Mouse (Mus musculus): ENCODE results near the gene Mob1a. TPM values are rescaled to one million over a fixed set of nuclear protein-coding genes. Genes with fewer than 3 reads are reported as not detected.

Mob1a gene
- polyA plus RNA-seq (2021), result 90.6 TPM

GRCm38 (mm10) chr6:83325525-83326393 is at the start of gene Mob1a, which contains the start of gene Mthfd2:
Gene Mob1a (plus strand): TSS chr6:83326016.
Gene Mthfd2 (minus strand): TSS chr6:83325908.
- peak; percentile 74 for DNase-seq (ENCODE audit: low read depth, low spot score)
- ChIA-PET POLR2A (interaction anchor here (1.2 kb wide), 1 partner anchor 9 kb away, joined by 5 read pairs; no protein-coding TSS in a partner anchor), CTCF (interaction anchor here (0.8 to 1.6 kb wide), 2 partner anchors 9 to 14 kb away, joined by 3 to 5 read pairs; no protein-coding TSS in a partner anchor)
- in situ Hi-C loops (cut with MboI; ENCODE audit: low pct_unique_long_range_greater_than_20kb), result no loop called here
- ATAC-seq, result peak; percentile 99
- H3K27me3 ChIP-seq, result no peaks in the 10 kb centered on the region
- TF ChIP-seq CTCF (IDR thresholded peaks at IDR 0.05), result no peak

- peaks cover 25% of the 10 kb centered on the region for H3K27me3 ChIP-seq
- in situ Hi-C loops (cut with MboI; ENCODE audit: low pct_unique_long_range_greater_than_20kb), result no loop called here
- no peak for DNase-seq (ENCODE audit: low read depth, low spot score)
- CTCF ChIA-PET, result interaction anchor here (1.5 to 1.7 kb wide), 2 partner anchors 12 to 62 kb away, joined by 3 to 9 read pairs; no protein-coding TSS in a partner anchor
- no peak for ATAC-seq
- no peak for TF ChIP-seq CTCF (IDR thresholded peaks at IDR 0.05)
- POLR2A ChIA-PET, result interaction anchor here (0.6 kb wide), 1 partner anchor 29 kb away, joined by 3 read pairs; no protein-coding TSS in a partner anchor
Measured at GRCm38 (mm10) chr6:83277151-83277550, 48.7 kb upstream of the Mob1a start.

- DNase-seq (ENCODE audit: low read depth, low spot score) (no peak), ATAC-seq (no peak)
- in situ Hi-C loops (cut with MboI; ENCODE audit: low pct_unique_long_range_greater_than_20kb), result no loop called here
- TF ChIP-seq CTCF (IDR thresholded peaks at IDR 0.05), result peak; percentile 86
- H3K27me3 ChIP-seq, result peaks cover 32% of the 10 kb centered on the region
- POLR2A ChIA-PET, result no interaction called here
- CTCF ChIA-PET, result interaction anchor here (0.7 to 2.7 kb wide), 10 partner anchors 9 to 117 kb away, joined by 3 to 10 read pairs (median 3); partner anchors contain the start of gene Dctn1
Measured at GRCm38 (mm10) chr6:83278881-83279280, 46.9 kb upstream of the Mob1a start.

DNA sequence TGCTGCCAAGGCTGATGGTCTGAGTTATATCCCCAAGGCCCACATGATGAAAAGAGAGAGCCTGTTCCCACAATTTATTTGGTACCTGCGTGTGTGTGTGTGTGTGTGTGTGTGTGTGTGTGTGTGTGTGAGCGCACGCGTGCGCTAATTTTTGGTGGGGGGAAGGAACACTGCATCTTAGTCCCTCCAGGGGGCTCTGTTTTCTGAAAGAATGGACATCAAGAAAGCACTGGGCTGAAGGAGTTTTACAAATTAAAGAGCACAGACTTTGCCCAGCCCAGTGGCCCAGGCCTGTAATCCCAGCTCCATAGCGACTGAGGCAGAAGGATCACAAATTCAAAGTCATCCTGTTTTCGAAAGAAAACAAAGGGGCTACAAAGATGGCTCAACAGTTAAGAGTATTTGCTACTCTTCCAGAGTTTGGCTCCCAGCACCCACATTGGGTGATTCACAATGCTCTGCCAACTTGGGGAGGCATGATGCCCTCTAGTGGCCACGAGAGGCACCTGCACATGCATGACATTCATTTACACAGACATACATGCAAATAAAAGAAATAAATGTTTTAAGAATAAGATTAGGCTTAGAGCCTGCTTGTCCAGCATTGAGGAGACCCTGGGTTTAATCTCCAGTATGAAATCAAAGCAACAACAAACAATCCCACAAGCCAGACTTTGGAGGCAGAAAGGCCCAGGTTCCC is 45.4 kb upstream of the Mob1a start:
- ChIA-PET CTCF (interaction anchor here (2.7 kb wide), 1 partner anchor 11 kb away, joined by 10 read pairs; no protein-coding TSS in a partner anchor), POLR2A (no interaction called here)
- no peak for DNase-seq (ENCODE audit: low read depth, low spot score)
- in situ Hi-C loops (cut with MboI; ENCODE audit: low pct_unique_long_range_greater_than_20kb), result loop anchor here (10.0 kb wide), 1 partner anchor 286 kb away; no protein-coding TSS in a partner anchor
- peak; percentile 87 for TF ChIP-seq CTCF (IDR thresholded peaks at IDR 0.05)
- no peak for ATAC-seq
- peaks cover 29% of the 10 kb centered on the region for H3K27me3 ChIP-seq

GRCm38 (mm10) chr6:83300447-83301229 is 25.2 kb upstream of the Mob1a start:
- DNase-seq (ENCODE audit: low read depth, low spot score) (no peak), ATAC-seq (no peak)
- in situ Hi-C loops (cut with MboI; ENCODE audit: low pct_unique_long_range_greater_than_20kb), result no loop called here
- TF ChIP-seq CTCF (IDR thresholded peaks at IDR 0.05), result no peak
- CTCF ChIA-PET, result no interaction called here
- POLR2A ChIA-PET, result no interaction called here
- H3K27me3 ChIP-seq, result no peaks in the 10 kb centered on the region

GRCm38 (mm10) chr6:83301294-83301693 is 24.5 kb upstream of the Mob1a start:
- no peaks in the 10 kb centered on the region for H3K27me3 ChIP-seq
- in situ Hi-C loops (cut with MboI; ENCODE audit: low pct_unique_long_range_greater_than_20kb), result no loop called here
- ChIA-PET CTCF (no interaction called here), POLR2A (no interaction called here)
- DNase-seq (ENCODE audit: low read depth, low spot score) (no peak), ATAC-seq (no peak)
- TF ChIP-seq CTCF (IDR thresholded peaks at IDR 0.05), result no peak

DNA sequence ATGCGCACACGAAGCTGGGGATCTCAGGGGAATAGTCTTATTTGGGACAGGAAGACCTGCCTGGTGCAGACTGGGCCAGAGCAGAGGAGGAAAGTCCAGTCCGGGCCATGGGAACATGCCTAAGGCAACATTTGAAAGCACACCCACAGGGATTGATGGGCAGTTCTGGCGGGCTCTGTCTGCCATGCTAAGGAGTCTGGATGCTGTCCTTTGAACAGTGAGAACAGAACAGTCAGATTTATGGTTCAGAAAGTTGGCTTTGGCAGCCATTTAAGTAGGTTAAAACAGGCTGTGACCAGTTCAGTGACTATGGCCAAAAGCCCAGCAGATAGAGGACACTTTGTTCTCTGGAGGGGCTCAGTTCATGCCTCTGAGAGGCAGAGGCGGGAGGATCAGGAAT is 23.6 kb upstream of the Mob1a start:
- in situ Hi-C loops (cut with MboI; ENCODE audit: low pct_unique_long_range_greater_than_20kb), result no loop called here
- no peak for ATAC-seq
- CTCF ChIA-PET, result no interaction called here
- no peaks in the 10 kb centered on the region for H3K27me3 ChIP-seq
- DNase-seq (ENCODE audit: low read depth, low spot score), result no peak
- POLR2A ChIA-PET, result no interaction called here
- no peak for TF ChIP-seq CTCF (IDR thresholded peaks at IDR 0.05)

- CTCF ChIA-PET, result interaction anchor here (1.5 kb wide), 1 partner anchor 24 kb away, joined by 4 read pairs; no protein-coding TSS in a partner anchor
- POLR2A ChIA-PET, result no interaction called here
- ATAC-seq (no peak), DNase-seq (ENCODE audit: low read depth, low spot score) (no peak)
- TF ChIP-seq CTCF (IDR thresholded peaks at IDR 0.05), result no peak
- no peaks in the 10 kb centered on the region for H3K27me3 ChIP-seq
- in situ Hi-C loops (cut with MboI; ENCODE audit: low pct_unique_long_range_greater_than_20kb), result no loop called here
Measured at GRCm38 (mm10) chr6:83309017-83309416, 16.8 kb upstream of the Mob1a start.

- no peaks in the 10 kb centered on the region for H3K27me3 ChIP-seq
- no peak for TF ChIP-seq CTCF (IDR thresholded peaks at IDR 0.05)
- POLR2A ChIA-PET, result no interaction called here
- ATAC-seq (no peak), DNase-seq (ENCODE audit: low read depth, low spot score) (no peak)
- in situ Hi-C loops (cut with MboI; ENCODE audit: low pct_unique_long_range_greater_than_20kb), result no loop called here
- CTCF ChIA-PET, result no interaction called here
Measured at GRCm38 (mm10) chr6:83311206-83311605, 14.6 kb upstream of the Mob1a start.

GRCm38 (mm10) chr6:83312021-83312420 is 13.8 kb upstream of the Mob1a start:
- no peaks in the 10 kb centered on the region for H3K27me3 ChIP-seq
- ATAC-seq, result no peak
- ChIA-PET CTCF (no interaction called here), POLR2A (no interaction called here)
- DNase-seq (ENCODE audit: low read depth, low spot score), result no peak
- TF ChIP-seq CTCF (IDR thresholded peaks at IDR 0.05), result no peak
- in situ Hi-C loops (cut with MboI; ENCODE audit: low pct_unique_long_range_greater_than_20kb), result no loop called here
